Mouse (Mus musculus): Measurements from ENCODE around the gene Gm17416. TPM values are rescaled to one million over a fixed set of nuclear protein-coding genes. Genes with fewer than 3 reads are reported as not detected.

The Gm17416 gene
- polyA plus RNA-seq, 1 experiment from 2014 or later = not detected

DNA sequence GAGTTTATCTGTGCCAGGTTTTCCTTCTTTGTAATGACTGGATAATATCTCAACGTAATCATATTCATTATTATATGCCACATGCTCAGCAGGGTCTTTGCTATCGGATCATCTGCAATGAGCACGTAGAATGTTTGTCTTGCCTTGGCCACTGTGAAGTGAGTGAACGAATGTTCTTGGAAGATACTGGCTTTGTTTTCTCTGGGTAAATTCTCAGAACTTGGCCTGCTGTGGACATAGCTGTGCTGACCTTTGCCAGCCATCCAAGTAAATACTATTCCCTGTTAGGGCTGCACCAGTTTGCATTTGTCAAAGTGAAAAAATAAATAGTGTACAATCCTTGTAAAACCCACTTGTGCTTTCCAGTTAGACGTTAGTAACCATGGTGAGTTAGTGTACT lies 21.0 kb upstream of the Gm17416 start:
- TF ChIP-seq EP300 (IDR thresholded peaks at IDR 0.05; ENCODE audit: low read depth) = no peak
- no peak for TF ChIP-seq CTCF (IDR thresholded peaks at IDR 0.05; ENCODE audit: low read depth)
- Histone ChIP-seq H3K4me2 (ENCODE audit: low read depth, low read length) (no peak overlapping the region), H3K27me3 (ENCODE audit: insufficient read depth, low read length) (no peaks in the 10 kb centered on the region), H3K9me3 (ENCODE audit: low read length) (no peaks in the 10 kb centered on the region), H3K36me3 (replicated peaks; ENCODE audit: insufficient read depth, low read length) (no peaks in the 10 kb centered on the region), H3K4me1 (ENCODE audit: insufficient read depth) (no peaks in the 10 kb centered on the region), H3K9ac (replicated peaks) (no peak overlapping the region), H3K27ac (ENCODE audit: low read depth) (0 out of 2 replicates have a peak overlapping the region, but pooled peaks have one; percentile 6), H3K4me3 (ENCODE audit: low read depth, low read length) (no peak overlapping the region)
- no peak for DNase-seq
- ATAC-seq = no peak
- 67% methylated on average over 5 of the region's 5 CpGs for WGBS (ENCODE audit: insufficient replicate concordance)

DNA sequence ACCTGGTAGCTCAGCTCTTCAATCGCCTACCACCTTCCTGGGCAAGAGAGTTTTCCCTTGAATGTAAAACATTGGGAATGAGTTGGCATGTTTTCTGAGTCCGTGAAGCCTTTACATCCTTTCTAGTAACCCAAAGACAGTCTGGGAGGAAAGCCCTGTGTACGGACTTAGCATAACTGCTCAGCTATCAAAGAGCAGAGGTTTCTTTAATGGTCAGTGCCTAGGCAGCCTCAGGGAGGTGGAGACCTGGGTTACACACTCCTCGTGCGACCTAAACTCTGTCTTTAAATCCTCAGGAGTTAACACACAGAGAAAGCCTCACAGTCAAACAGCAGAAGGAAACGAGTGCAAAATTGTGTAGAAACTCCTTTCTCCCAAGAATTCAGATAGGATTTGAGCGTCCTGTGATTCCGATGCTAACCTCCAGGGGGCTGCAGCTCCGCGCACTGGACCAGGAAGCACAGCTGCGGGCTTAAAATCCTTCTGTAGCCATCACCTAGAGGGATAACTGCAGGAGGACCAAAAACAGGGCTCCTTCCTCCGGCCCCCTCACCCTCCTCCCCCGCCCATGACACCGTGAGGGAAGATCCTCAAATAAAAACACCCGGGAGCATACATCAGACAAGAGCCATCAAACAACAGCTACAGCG lies 15.2 kb upstream of the Gm17416 start:
- H3K9ac ChIP-seq (replicated peaks) = no peak overlapping the region
- H3K36me3 ChIP-seq (replicated peaks; ENCODE audit: insufficient read depth, low read length) = no peaks in the 10 kb centered on the region
- no peak for TF ChIP-seq EP300 (IDR thresholded peaks at IDR 0.05; ENCODE audit: low read depth)
- TF ChIP-seq CTCF (IDR thresholded peaks at IDR 0.05; ENCODE audit: low read depth) = peak; percentile 69
- ATAC-seq (no peak), DNase-seq (peak; percentile 55)
- H3K4me1 ChIP-seq (ENCODE audit: insufficient read depth) = no peaks in the 10 kb centered on the region
- H3K9me3 ChIP-seq (ENCODE audit: low read length) = no peaks in the 10 kb centered on the region
- H3K27me3 ChIP-seq (ENCODE audit: insufficient read depth, low read length) = no peaks in the 10 kb centered on the region; the same call in 1 of the 2 replicates
- no peak overlapping the region for H3K4me3 ChIP-seq (ENCODE audit: low read depth, low read length)
- 13% methylated on average over 16 of the region's 16 CpGs for WGBS (ENCODE audit: insufficient replicate concordance)
- no peak overlapping the region for H3K4me2 ChIP-seq (ENCODE audit: low read depth, low read length)
- no peak overlapping the region for H3K27ac ChIP-seq (ENCODE audit: low read depth)

DNA sequence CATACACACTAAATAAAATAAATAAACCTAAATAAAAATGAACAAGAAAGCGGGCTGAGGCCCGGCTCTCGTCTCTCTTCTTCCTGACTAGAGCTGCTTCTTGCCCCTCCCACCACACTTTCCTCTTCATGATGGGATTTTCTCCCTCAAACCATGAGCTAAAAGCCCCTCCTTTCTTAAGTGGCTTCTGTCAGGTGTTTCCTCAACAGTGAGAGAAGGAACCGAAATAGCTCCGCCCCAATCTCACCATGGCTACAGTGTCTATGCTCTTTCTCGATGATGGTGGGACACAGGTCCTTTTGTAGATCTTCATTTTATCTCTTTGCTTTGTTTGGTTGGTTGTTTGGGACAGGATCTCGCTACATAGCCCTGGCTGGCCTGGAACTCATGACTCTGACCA lies 12.5 kb upstream of the Gm17416 start:
- no peak overlapping the region for H3K4me3 ChIP-seq (ENCODE audit: low read depth, low read length)
- H3K9me3 ChIP-seq (ENCODE audit: low read length) = no peaks in the 10 kb centered on the region
- no peaks in the 10 kb centered on the region for H3K4me1 ChIP-seq (ENCODE audit: insufficient read depth)
- no peak overlapping the region for H3K27ac ChIP-seq (ENCODE audit: low read depth)
- 66% methylated on average over 7 of the region's 7 CpGs for WGBS (ENCODE audit: insufficient replicate concordance)
- no peak overlapping the region for H3K9ac ChIP-seq (replicated peaks)
- no peaks in the 10 kb centered on the region; the same call in 1 of the 2 replicates for H3K27me3 ChIP-seq (ENCODE audit: insufficient read depth, low read length)
- H3K36me3 ChIP-seq (replicated peaks; ENCODE audit: insufficient read depth, low read length) = no peaks in the 10 kb centered on the region
- no peak for ATAC-seq
- TF ChIP-seq EP300 (IDR thresholded peaks at IDR 0.05; ENCODE audit: low read depth) = no peak
- no peak for TF ChIP-seq CTCF (IDR thresholded peaks at IDR 0.05; ENCODE audit: low read depth)
- no peak overlapping the region for H3K4me2 ChIP-seq (ENCODE audit: low read depth, low read length)
- DNase-seq = no peak

DNA sequence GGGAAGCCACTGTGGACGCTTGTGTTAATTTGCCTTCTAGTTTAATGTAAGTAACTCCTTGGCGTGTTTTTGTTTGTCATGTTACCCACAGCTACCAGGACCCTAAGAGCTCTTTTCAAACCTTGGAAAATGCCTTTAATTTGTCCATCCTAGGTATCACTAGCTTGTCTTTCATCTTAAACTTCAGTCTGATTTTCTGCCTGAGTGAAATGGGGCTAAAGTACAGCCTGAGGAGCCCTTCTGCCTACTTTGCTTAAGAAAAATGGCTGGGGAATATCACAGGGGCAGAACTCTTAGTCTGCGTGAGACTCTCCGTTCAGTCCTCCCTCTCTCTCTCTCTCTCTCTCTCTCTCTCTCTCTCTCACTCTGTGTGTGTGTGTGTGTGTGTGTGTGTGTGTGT lies 743 bp downstream of the Gm17416 start:
- Histone ChIP-seq H3K4me3 (ENCODE audit: low read depth, low read length) (no peak overlapping the region), H3K36me3 (replicated peaks; ENCODE audit: insufficient read depth, low read length) (no peaks in the 10 kb centered on the region), H3K27me3 (ENCODE audit: insufficient read depth, low read length) (no peaks in the 10 kb centered on the region; the same call in 1 of the 2 replicates), H3K9me3 (ENCODE audit: low read length) (no peaks in the 10 kb centered on the region), H3K4me1 (ENCODE audit: insufficient read depth) (no peaks in the 10 kb centered on the region), H3K27ac (ENCODE audit: low read depth) (no peak overlapping the region), H3K9ac (replicated peaks) (no peak overlapping the region), H3K4me2 (ENCODE audit: low read depth, low read length) (no peak overlapping the region)
- no peak for ATAC-seq
- no peak for DNase-seq
- WGBS (ENCODE audit: insufficient replicate concordance) = 67% methylated on average over 4 of the region's 4 CpGs
- no peak for TF ChIP-seq EP300 (IDR thresholded peaks at IDR 0.05; ENCODE audit: low read depth)
- no peak for TF ChIP-seq CTCF (IDR thresholded peaks at IDR 0.05; ENCODE audit: low read depth)

DNA sequence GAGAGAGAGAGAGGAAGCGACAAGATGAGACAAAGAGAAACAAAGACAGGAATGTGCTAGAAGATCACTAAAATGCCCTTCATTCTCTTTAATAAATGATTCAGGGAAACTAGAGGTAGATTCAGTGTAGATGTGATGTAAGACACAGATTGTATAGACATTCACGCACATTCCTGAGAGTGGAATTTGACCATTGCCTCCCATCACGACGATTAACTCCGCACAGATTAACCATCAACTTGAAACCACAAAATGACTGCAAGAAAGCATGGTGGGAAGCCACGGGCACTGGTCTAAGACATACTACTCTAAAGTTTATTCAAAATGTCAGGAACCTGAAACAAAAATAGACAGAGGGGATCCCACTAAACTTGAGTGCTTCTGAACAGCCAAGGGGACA lies 1.2 kb downstream of the Gm17416 start:
- H3K27ac ChIP-seq (ENCODE audit: low read depth) = no peak overlapping the region
- H3K4me1 ChIP-seq (ENCODE audit: insufficient read depth) = no peaks in the 10 kb centered on the region
- H3K4me2 ChIP-seq (ENCODE audit: low read depth, low read length) = no peak overlapping the region
- no peak for TF ChIP-seq EP300 (IDR thresholded peaks at IDR 0.05; ENCODE audit: low read depth)
- no peak for DNase-seq
- ATAC-seq = no peak
- no peak overlapping the region for H3K9ac ChIP-seq (replicated peaks)
- WGBS (ENCODE audit: insufficient replicate concordance) = 46% methylated on average over 6 of the region's 6 CpGs
- no peaks in the 10 kb centered on the region for H3K36me3 ChIP-seq (replicated peaks; ENCODE audit: insufficient read depth, low read length)
- H3K9me3 ChIP-seq (ENCODE audit: low read length) = no peaks in the 10 kb centered on the region
- no peaks in the 10 kb centered on the region; the same call in 1 of the 2 replicates for H3K27me3 ChIP-seq (ENCODE audit: insufficient read depth, low read length)
- H3K4me3 ChIP-seq (ENCODE audit: low read depth, low read length) = no peak overlapping the region

DNA sequence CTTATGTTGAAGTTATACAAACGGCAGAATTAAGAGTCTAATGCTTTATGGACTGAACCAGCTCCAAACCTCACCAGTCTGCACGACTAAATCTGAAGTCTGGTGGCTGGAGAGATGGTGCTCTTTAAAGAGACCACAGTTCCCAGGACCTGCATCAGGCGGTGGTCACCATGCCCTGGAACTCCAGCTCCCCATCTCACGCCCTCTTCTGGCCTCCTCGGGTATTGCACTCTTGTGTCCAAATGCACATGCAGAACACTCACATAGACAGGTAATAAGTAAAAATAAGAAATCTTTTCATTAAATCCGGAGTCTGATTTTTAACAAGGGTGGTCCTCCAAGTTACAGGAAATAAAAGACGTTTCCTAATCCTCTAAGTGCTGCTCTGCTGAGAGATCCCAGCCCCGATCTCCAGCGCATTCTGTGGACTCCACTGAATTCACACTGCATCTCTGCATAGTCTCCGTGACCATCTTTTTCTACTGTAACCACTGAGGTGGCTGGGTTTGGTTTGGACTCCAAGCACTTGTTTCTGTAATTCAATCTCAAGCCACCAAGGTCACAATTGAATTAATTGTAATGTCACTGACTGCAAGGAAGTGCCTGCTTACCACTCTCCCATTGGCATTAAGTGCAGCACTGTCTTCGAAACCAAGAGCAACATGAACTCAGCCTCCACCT lies 3.1 kb downstream of the Gm17416 start, which contains the start of gene Defb21:
TSS of gene Defb21 (plus strand) at position 631 of the 681 bp plus-strand sequence.
- Histone ChIP-seq H3K9ac (replicated peaks) (no peak within 1 kb of the TSS), H3K9me3 (ENCODE audit: low read length) (no peaks in the 10 kb centered on the region), H3K36me3 (replicated peaks; ENCODE audit: insufficient read depth, low read length) (no peaks in the 10 kb centered on the region), H3K4me3 (ENCODE audit: low read depth, low read length) (no peak within 1 kb of the TSS), H3K4me1 (ENCODE audit: insufficient read depth) (no peaks in the 10 kb centered on the region), H3K27me3 (ENCODE audit: insufficient read depth, low read length) (no peaks in the 10 kb centered on the region; the same call in 1 of the 2 replicates), H3K27ac (ENCODE audit: low read depth) (no peak within 1 kb of the TSS), H3K4me2 (ENCODE audit: low read depth, low read length) (no peak within 1 kb of the TSS)
- WGBS (ENCODE audit: insufficient replicate concordance) = 53% methylated on average over 11 of the region's 11 CpGs
- TF ChIP-seq EP300 (IDR thresholded peaks at IDR 0.05; ENCODE audit: low read depth) (no peak), CTCF (IDR thresholded peaks at IDR 0.05; ENCODE audit: low read depth) (peak; percentile 54)
- peak; percentile 45 for DNase-seq
- ATAC-seq = no peak
